Mouse (Mus musculus) CH12.LX (cell line): ENCODE data around the gene Btbd3. TPM values are rescaled to one million over a fixed set of nuclear protein-coding genes. Genes with fewer than 3 reads are reported as not detected.

Experiments
- DNase-seq: peaks from one replicate; pipeline ENCODE4 v3.0.0-alpha.2; 2013; ENCODE audit errors: extremely low read depth
- H3K27ac ChIP-seq: 2 replicates; pipeline ENCODE4 v1.5.1; 2012; ENCODE audit warnings: low read depth, mild to moderate bottlenecking, control low read depth, moderate library complexity; ENCODE audit not compliant: insufficient read depth
- H3K27me3 ChIP-seq: replicated peaks from 2 replicates; pipeline ENCODE3; 2012; ENCODE audit warnings: inconsistent platforms
- H3K36me3 ChIP-seq, 2 experiments: replicated peaks in 1 of 2; 2 replicates each; pipeline versions ENCODE3 to v1.6.1; 2012; ENCODE audit warnings: inconsistent platforms in 1 of 2, low read length in 1 of 2, mild to moderate bottlenecking in 1 of 2, mixed read lengths in 1 of 2, moderate library complexity in 1 of 2; ENCODE audit not compliant: control insufficient read depth in 1 of 2, insufficient read depth in 1 of 2
- H3K4me1 ChIP-seq, 2 experiments: 2 replicates each; pipeline ENCODE4 v1.6.1; 2012; ENCODE audit warnings: inconsistent platforms in 1 of 2, moderate library complexity in 1 of 2; ENCODE audit not compliant: insufficient read depth in 2 of 2, control insufficient read depth in 1 of 2
- H3K4me2 ChIP-seq: 2 replicates; pipeline ENCODE4 v1.6.1; 2012; ENCODE audit warnings: low read depth, mild to moderate bottlenecking, control low read depth; ENCODE audit not compliant: poor library complexity, insufficient read depth, severe bottlenecking
- H3K4me3 ChIP-seq, 3 experiments: fragments of 150-350 bp in 1 of 3; sonication (generic) in 1 of 3; replicated peaks in 1 of 3; 2 replicates each; pipeline versions ENCODE3 to v1.5.1; 2011 to 2012; ENCODE audit warnings: low read depth in 2 of 3, low read length in 2 of 3, mild to moderate bottlenecking in 2 of 3, moderate library complexity in 2 of 3, control low read depth in 1 of 3, improper control_type of control experiment in 1 of 3, inconsistent platforms in 1 of 3, mixed read lengths in 1 of 3; ENCODE audit not compliant: poor library complexity in 1 of 3
- H3K79me2 ChIP-seq: replicated peaks from 2 replicates; pipeline ENCODE4 v1.6.1; 2012; ENCODE audit warnings: mild to moderate bottlenecking, moderate library complexity; ENCODE audit not compliant: control insufficient read depth, poor library complexity, insufficient read depth, severe bottlenecking; ENCODE audit errors: extremely low read depth
- H3K9ac ChIP-seq: 2 replicates; pipeline ENCODE4 v1.6.1; 2012; ENCODE audit warnings: low read depth, mild to moderate bottlenecking, control low read depth, moderate library complexity; ENCODE audit not compliant: insufficient read depth
- H3K9me3 ChIP-seq: replicated peaks from 2 replicates; pipeline ENCODE3; 2012; ENCODE audit warnings: low read length, inconsistent platforms, mixed read lengths
- BHLHE40 ChIP-seq: IDR thresholded peaks from 2 replicates; pipeline ENCODE4 v1.6.1; 2011; ENCODE audit warnings: mild to moderate bottlenecking, low read depth, low read length, improper control_type of control experiment
- CHD1 ChIP-seq: IDR thresholded peaks from 2 replicates; pipeline ENCODE4 v1.6.1; 2012; ENCODE audit warnings: low read depth, low read length, improper control_type of control experiment, inconsistent platforms
- CHD2 ChIP-seq: IDR thresholded peaks from 2 replicates; pipeline ENCODE4 v1.6.1; 2011; ENCODE audit warnings: low read length, improper control_type of control experiment
- ELF1 ChIP-seq: IDR thresholded peaks from 2 replicates; pipeline ENCODE4 v1.6.1; 2014; ENCODE audit warnings: low read depth, mild to moderate bottlenecking, inconsistent platforms, low read length, improper control_type of control experiment
- EP300 ChIP-seq: IDR thresholded peaks from 2 replicates; pipeline ENCODE4 v1.6.1; 2011; ENCODE audit warnings: low read length, improper control_type of control experiment
- ETS1 ChIP-seq: conservative IDR thresholded peaks from 2 replicates; pipeline ENCODE4 v1.6.1; 2012; ENCODE audit warnings: low read depth, mild to moderate bottlenecking, inconsistent platforms, low read length, improper control_type of control experiment, moderate library complexity
- HCFC1 ChIP-seq: IDR thresholded peaks from 2 replicates; pipeline ENCODE4 v1.6.1; 2012; ENCODE audit warnings: low read depth, mild to moderate bottlenecking, inconsistent platforms, low read length, improper control_type of control experiment
- IRF4 ChIP-seq: IDR thresholded peaks from 2 replicates; pipeline ENCODE4 v1.6.1; 2014; ENCODE audit warnings: low read depth, mild to moderate bottlenecking, inconsistent platforms, low read length, improper control_type of control experiment
- JUN ChIP-seq: IDR thresholded peaks from 2 replicates; pipeline ENCODE4 v1.6.1; 2011; ENCODE audit warnings: low read depth, mild to moderate bottlenecking, low read length, improper control_type of control experiment, moderate library complexity; ENCODE audit not compliant: insufficient read depth
- JUND ChIP-seq: conservative IDR thresholded peaks from 2 replicates; pipeline ENCODE4 v1.6.1; 2011; ENCODE audit warnings: low read depth, low read length, improper control_type of control experiment
- MAFK ChIP-seq: IDR thresholded peaks from 2 replicates; pipeline ENCODE4 v1.6.1; 2011; ENCODE audit warnings: low read length, improper control_type of control experiment; ENCODE audit not compliant: insufficient replicate concordance
- MAX ChIP-seq: IDR thresholded peaks from 2 replicates; pipeline ENCODE4 v1.6.1; 2011; ENCODE audit warnings: low read length, improper control_type of control experiment
- MYC ChIP-seq: IDR thresholded peaks from 2 replicates; pipeline ENCODE4 v1.6.1; 2011; ENCODE audit warnings: low read depth, mild to moderate bottlenecking, improper control_type of control experiment, low read length
- NELFE ChIP-seq: IDR thresholded peaks from 2 replicates; pipeline ENCODE4 v1.6.1; 2011; ENCODE audit warnings: low read depth, low read length, improper control_type of control experiment
- NRF1 ChIP-seq: IDR thresholded peaks from 2 replicates; pipeline ENCODE4 v1.6.1; 2014; ENCODE audit warnings: low read depth, mild to moderate bottlenecking, inconsistent platforms, low read length, improper control_type of control experiment, moderate library complexity
- POLR2A ChIP-seq: IDR thresholded peaks from 2 replicates; pipeline ENCODE4 v1.6.1; 2011; ENCODE audit warnings: low read depth, mild to moderate bottlenecking, improper control_type of control experiment, low read length
- RAD21 ChIP-seq: IDR thresholded peaks from 2 replicates; pipeline ENCODE4 v1.6.1; 2011; ENCODE audit warnings: low read depth, mild to moderate bottlenecking, low read length, improper control_type of control experiment, moderate library complexity
- SIN3A ChIP-seq: IDR thresholded peaks from 2 replicates; pipeline ENCODE4 v1.6.1; 2012; ENCODE audit warnings: low read length, improper control_type of control experiment, inconsistent platforms
- TBP ChIP-seq: conservative IDR thresholded peaks from 2 replicates; pipeline ENCODE4 v1.6.1; 2011; ENCODE audit warnings: low read depth, low read length, improper control_type of control experiment
- TCF12 ChIP-seq: IDR thresholded peaks from 2 replicates; pipeline ENCODE4 v1.6.1; 2014; ENCODE audit warnings: low read depth, mild to moderate bottlenecking, inconsistent platforms, low read length, improper control_type of control experiment
- UBTF ChIP-seq: IDR thresholded peaks from 2 replicates; pipeline ENCODE4 v1.6.1; 2012; ENCODE audit warnings: low read depth, mild to moderate bottlenecking, inconsistent platforms, low read length, improper control_type of control experiment, moderate library complexity
- ZKSCAN1 ChIP-seq: IDR thresholded peaks from 2 replicates; pipeline ENCODE4 v1.6.1; 2012; ENCODE audit warnings: low read depth, inconsistent platforms, low read length, improper control_type of control experiment, borderline replicate concordance
- ZNF384 ChIP-seq: IDR thresholded peaks from 2 replicates; pipeline ENCODE4 v1.6.1; 2012; ENCODE audit warnings: low read depth, low read length, improper control_type of control experiment, inconsistent platforms
- dilution Hi-C: fragments of 300-500 bp; cut with MboI; formaldehyde crosslinking; loops from 2 replicates; pipeline ENCODE4 v1.14.3; 2020; ENCODE audit warnings: low sequenced_read_pairs; ENCODE audit not compliant: extremely low pct_unique_long_range_greater_than_20kb, extremely low pct_ligation_motif_present
- in situ Hi-C: fragments of 300-500 bp; cut with MboI; formaldehyde crosslinking; loops from 3 replicates; pipeline ENCODE4 v1.14.3; 2019; ENCODE audit warnings: low sequenced_read_pairs, low pct_ligation_motif_present, low pct_unique_long_range_greater_than_20kb, mixed read lengths
- polyA plus RNA-seq: library from polyadenylated mRNA; unstranded; fragments of >175 nt; gene quantifications from 2 replicates; pipeline ENCODE4 v1.2.1, GENCODE M21; 2012; ENCODE audit warnings: low read depth; ENCODE audit not compliant: insufficient read length
- total RNA-seq, 2 experiments: library from RNA; depleted of rRNA; stranded (reverse); fragments of 300-350 nt in 1 of 2; fragments of >200 nt in 1 of 2; gene quantifications; 2 replicates each; pipeline ENCODE4 v1.2.3; 2012 to 2014

The Btbd3 gene
- total and polyA plus RNA-seq, 3 experiments: not detected

DNA sequence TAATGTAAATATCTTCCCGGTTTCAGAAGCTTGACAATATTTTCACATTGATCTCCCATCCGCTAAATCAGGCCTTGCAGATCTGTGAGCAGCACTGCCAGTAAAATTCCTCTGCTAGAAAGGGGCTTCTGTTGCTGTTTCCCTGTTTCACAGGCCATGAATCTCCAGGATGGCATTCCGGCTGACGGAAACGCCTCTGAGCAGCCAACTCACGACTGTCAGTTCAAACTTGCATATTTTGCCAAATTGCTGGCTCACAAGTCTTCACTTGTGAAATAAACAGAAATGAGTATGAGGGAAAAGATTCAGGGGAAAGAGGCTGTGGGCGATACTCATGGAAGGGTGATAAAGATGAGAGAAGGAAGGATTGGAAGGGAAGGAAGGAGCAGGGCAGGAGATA is 59.3 kb downstream of the Btbd3 start:
- Histone ChIP-seq H3K4me1 (no peaks in the 10 kb centered on the region), H3K27me3 (no peaks in the 10 kb centered on the region), H3K27ac (no peak overlapping the region), H3K9me3 (peaks cover 62% of the 10 kb centered on the region)
- dilution Hi-C loops (no loop called here), in situ Hi-C loops (no loop called here)
- TF ChIP-seq MAX: no peak
- TF ChIP-seq, all 38 proteins: peak for 0
- Histone ChIP-seq H3K79me2 (no peaks in the 10 kb centered on the region), H3K4me2 (no peak overlapping the region), H3K9ac (no peak overlapping the region), H3K4me3 (no peak overlapping the region), H3K36me3 (no peaks in the 10 kb centered on the region)
- no peak for DNase-seq

DNA sequence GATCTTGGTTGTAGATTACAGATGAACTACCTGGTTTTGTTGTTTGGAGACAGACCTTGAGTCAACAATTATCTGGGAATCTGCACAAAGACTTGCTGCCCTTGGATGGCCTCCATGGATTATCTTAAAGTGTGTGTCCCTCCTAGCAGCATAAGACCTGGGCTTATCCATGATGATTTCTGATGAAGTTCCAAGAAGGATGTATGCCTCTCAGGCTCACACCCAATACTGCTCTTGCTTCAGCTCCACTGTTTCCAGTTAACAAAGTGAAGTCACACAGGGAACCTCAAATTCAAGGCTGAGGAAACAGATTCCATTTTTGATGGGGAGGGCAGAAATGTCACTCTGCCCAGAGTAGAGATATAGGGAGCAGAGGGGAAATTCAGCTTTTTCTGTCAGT is 64.0 kb downstream of the Btbd3 start:
- Histone ChIP-seq H3K9me3 (peaks cover 67% of the 10 kb centered on the region), H3K4me2 (no peak overlapping the region), H3K4me3 (no peak overlapping the region), H3K27me3 (no peaks in the 10 kb centered on the region), H3K4me1 (no peaks in the 10 kb centered on the region), H3K79me2 (no peaks in the 10 kb centered on the region), H3K9ac (no peak overlapping the region), H3K36me3 (no peaks in the 10 kb centered on the region), H3K27ac (no peak overlapping the region)
- dilution Hi-C loops (no loop called here), in situ Hi-C loops (no loop called here)
- DNase-seq: no peak
- TF ChIP-seq TBP (no peak), IRF4 (no peak), RAD21 (no peak), HCFC1 (no peak), SIN3A (no peak), NELFE (no peak), CHD1 (no peak), ELF1 (no peak), JUN (no peak), ZKSCAN1 (no peak), JUND (no peak), NRF1 (no peak), MYC (no peak)

DNA sequence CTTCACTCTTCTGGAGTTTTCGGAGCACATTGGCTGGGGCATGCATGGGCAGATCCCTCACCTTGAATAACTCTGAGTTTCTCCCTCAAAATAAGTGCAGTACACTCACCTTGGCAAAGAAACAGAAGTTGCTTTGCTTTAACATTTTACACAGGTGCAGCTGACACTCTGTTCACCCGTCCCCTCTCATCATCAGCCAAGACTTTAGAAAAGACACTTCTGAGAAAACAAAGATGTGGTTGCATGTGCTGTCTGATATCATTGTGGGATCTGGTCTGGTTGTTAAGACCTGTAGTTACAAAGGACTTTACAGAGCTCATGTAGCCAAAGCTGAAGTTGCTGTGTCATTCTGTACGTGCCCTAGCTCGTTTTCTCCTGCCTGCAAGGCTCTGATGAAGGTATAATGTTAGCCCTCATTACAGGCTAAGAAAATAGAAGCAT is 64.7 kb downstream of the Btbd3 start:
- H3K36me3 ChIP-seq: no peaks in the 10 kb centered on the region
- no peak overlapping the region for H3K4me2 ChIP-seq
- no peak for DNase-seq
- no peak overlapping the region for H3K9ac ChIP-seq
- H3K79me2 ChIP-seq: no peaks in the 10 kb centered on the region
- H3K4me3 ChIP-seq: no peak overlapping the region
- H3K4me1 ChIP-seq: no peaks in the 10 kb centered on the region
- in situ Hi-C loops: no loop called here
- no peak overlapping the region for H3K27ac ChIP-seq
- H3K9me3 ChIP-seq: peaks cover 68% of the 10 kb centered on the region
- TF ChIP-seq MAFK: no peak
- no peak for TF ChIP-seq ETS1
- TF ChIP-seq EP300: no peak
- TF ChIP-seq ZNF384: no peak
- TF ChIP-seq ZKSCAN1: no peak
- no peak for TF ChIP-seq IRF4
- TF ChIP-seq UBTF: no peak
- TF ChIP-seq JUN: no peak
- TF ChIP-seq TCF12: no peak
- no peak for TF ChIP-seq POLR2A
- TF ChIP-seq CHD2: no peak
- TF ChIP-seq CHD1: no peak
- TF ChIP-seq RAD21: no peak
- TF ChIP-seq BHLHE40: no peak
- dilution Hi-C loops: no loop called here
- no peaks in the 10 kb centered on the region for H3K27me3 ChIP-seq
